Mouse (Mus musculus) frontal cortex, adult (tissue): ENCODE results near the gene Tmem213.

Experiments used
- ATAC-seq: cut with Nextera tagmentation; 2 replicates; pipeline ENCODE4 v1.9.2; 2017; ENCODE audit warnings: mild to moderate bottlenecking, moderate library complexity, mixed read lengths; ENCODE audit not compliant: low TSS enrichment

The Tmem213 gene

GRCm38 (mm10) chr6:38152305-38152704, 43.2 kb downstream of the Tmem213 start:
- no peak for ATAC-seq

GRCm38 (mm10) chr6:38156204-38156603, 47.1 kb downstream of the Tmem213 start:
- no peak for ATAC-seq

GRCm38 (mm10) chr6:38157925-38158324, 48.9 kb downstream of the Tmem213 start:
- no peak for ATAC-seq

GRCm38 (mm10) chr6:38159576-38159975, 50.5 kb downstream of the Tmem213 start:
- ATAC-seq = no peak

GRCm38 (mm10) chr6:38160102-38160501, 51.0 kb downstream of the Tmem213 start:
- peak; percentile 59 for ATAC-seq

- ATAC-seq = no peak
Measured at GRCm38 (mm10) chr6:38160556-38160955, 51.5 kb downstream of the Tmem213 start.

- ATAC-seq = no peak
Measured at GRCm38 (mm10) chr6:38162825-38163504, 53.9 kb downstream of the Tmem213 start.

GRCm38 (mm10) chr6:38164705-38165104, 55.6 kb downstream of the Tmem213 start:
- peak; percentile 62 for ATAC-seq

GRCm38 (mm10) chr6:38165385-38165784, 56.3 kb downstream of the Tmem213 start:
- no peak for ATAC-seq
